Mouse (Mus musculus) liver, adult 2 months (tissue): ENCODE measurements around the gene Hoxa7.

Source experiments
- CTCF ChIP-seq: fragments of 200-500 bp; IDR thresholded peaks from 2 replicates; pipeline ENCODE4 v1.5.1; 2011; ENCODE audit warnings: low read depth, low read length, control low read depth
- POLR2A ChIP-seq: fragments of 200-500 bp; IDR thresholded peaks from 2 replicates; pipeline ENCODE4 v1.6.1; 2011; ENCODE audit warnings: low read length, control low read depth; ENCODE audit not compliant: insufficient read depth; ENCODE audit errors: extremely low read depth

DNA sequence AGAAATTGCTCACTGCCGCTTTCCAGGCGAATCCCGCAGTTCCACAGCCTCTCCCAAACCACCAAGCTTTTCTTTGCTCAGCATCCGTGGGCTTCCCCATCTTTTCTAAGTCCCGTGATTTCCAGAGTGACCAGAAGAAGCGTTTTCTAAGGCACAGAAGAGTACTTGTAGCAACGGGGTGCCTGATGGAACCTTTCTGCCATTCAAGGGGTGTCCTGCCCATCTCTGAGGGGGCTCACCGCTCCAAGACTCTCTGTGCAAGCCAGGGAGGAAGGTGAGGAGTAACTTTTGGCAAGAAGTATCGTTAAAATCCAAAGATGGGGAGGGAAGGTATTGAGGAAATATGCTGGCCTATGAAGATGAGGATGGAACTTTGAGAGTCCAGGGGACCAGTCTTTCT, 43.8 kb downstream of the Hoxa7 start:
- TF ChIP-seq POLR2A, result no peak
- TF ChIP-seq CTCF, result no peak
